Mouse (Mus musculus) brain, embryonic 14.5 days (tissue): ENCODE measurements around the gene Klhdc7b.

ENCODE experiments used
- CTCF ChIP-seq: fragments of 200-500 bp; IDR thresholded peaks from 2 replicates; pipeline ENCODE4 v1.5.1; 2012; ENCODE audit warnings: inconsistent platforms, mild to moderate bottlenecking, moderate library complexity, borderline replicate concordance; ENCODE audit not compliant: insufficient read depth, insufficient read length; ENCODE audit errors: extremely low read depth
- POLR2A ChIP-seq: fragments of 200-500 bp; IDR thresholded peaks from 2 replicates; pipeline ENCODE4 v1.6.1; 2012; ENCODE audit warnings: mild to moderate bottlenecking, inconsistent platforms, borderline replicate concordance; ENCODE audit not compliant: poor library complexity, insufficient read depth, insufficient read length, severe bottlenecking; ENCODE audit errors: extremely low read depth

GRCm38 (mm10) chr15:89378831-89379401, 5.8 kb upstream of the Klhdc7b start, which contains the start of gene Odf3b:
- no peak for TF ChIP-seq POLR2A
- no peak for TF ChIP-seq CTCF
